Comparison of ENCODE assay signal across 8 mouse cellular contexts in genomic region chr6:145862739-145863064, GRCm38 (mm10). TPM values are rescaled to one million over a fixed set of nuclear protein-coding genes. Genes with fewer than 3 reads are reported as not detected.
DNase-seq lines count a peak whose midpoint lies in the region; ATAC-seq lines count a peak whose summit lies in the region.

No protein-coding gene starts in this region.

- H3K4me3 ChIP-seq in megakaryocyte, embryonic 14.5 days (replicated peaks) = peak overlapping the region; percentile 97
- H3K4me3 ChIP-seq in limb, embryonic 12.5 days (replicated peaks) = peak overlapping the region; percentile 64
- peak overlapping the region; percentile 61 for H3K4me3 ChIP-seq in stomach, embryonic 14.5 days (ENCODE audit: low read depth, low read length)

- H3K4me1 ChIP-seq in megakaryocyte, embryonic 14.5 days = peaks cover 91% of the 10 kb centered on the region
- H3K4me1 ChIP-seq in limb, embryonic 12.5 days (replicated peaks) = peaks cover 35% of the 10 kb centered on the region
- peaks cover 3% of the 10 kb centered on the region; the same call in 1 of the 2 replicates for H3K4me1 ChIP-seq in stomach, embryonic 14.5 days (ENCODE audit: control insufficient read depth, insufficient read depth, low read length)

- peaks cover 13% of the 10 kb centered on the region for H3K36me3 ChIP-seq in megakaryocyte, embryonic 14.5 days (replicated peaks; ENCODE audit: low read length)
- H3K36me3 ChIP-seq in limb, embryonic 12.5 days = no peaks in the 10 kb centered on the region
- no peaks in the 10 kb centered on the region for H3K36me3 ChIP-seq in stomach, embryonic 14.5 days (ENCODE audit: control insufficient read depth, insufficient read depth, low read length)

- peak overlapping the region; percentile 66 for H3K9ac ChIP-seq in limb, embryonic 12.5 days (replicated peaks)
- H3K9ac ChIP-seq in stomach, embryonic 14.5 days (replicated peaks; ENCODE audit: low read depth, low read length) = peak overlapping the region; percentile 21

- peaks cover 51% of the 10 kb centered on the region for H3K27me3 ChIP-seq in megakaryocyte, embryonic 14.5 days (replicated peaks)
- peaks cover 69% of the 10 kb centered on the region for H3K27me3 ChIP-seq in limb, embryonic 12.5 days
- peaks cover 21% of the 10 kb centered on the region for H3K27me3 ChIP-seq in stomach, embryonic 14.5 days (ENCODE audit: control insufficient read depth, insufficient read depth, low read length)

- H3K27ac ChIP-seq in limb, embryonic 12.5 days = no peak overlapping the region
- H3K27ac ChIP-seq in stomach, embryonic 14.5 days (ENCODE audit: low read length) = no peak overlapping the region

- H3K9me3 ChIP-seq in megakaryocyte, embryonic 14.5 days = 0 out of 2 replicates have a peak, but pooled peaks cover under 1% of the 10 kb centered on the region
- no peaks in the 10 kb centered on the region for H3K9me3 ChIP-seq in limb, embryonic 12.5 days
- H3K9me3 ChIP-seq in stomach, embryonic 14.5 days (ENCODE audit: control insufficient read depth, low read depth, low read length) = no peaks in the 10 kb centered on the region

- H3K4me2 ChIP-seq in limb, embryonic 12.5 days = peak overlapping the region; percentile 100
- peak overlapping the region; percentile 99 for H3K4me2 ChIP-seq in stomach, embryonic 14.5 days (replicated peaks; ENCODE audit: low read depth, low read length)

- under 1% methylated on average over 35 of the region's 35 CpGs for WGBS in limb, embryonic 12.5 days
- WGBS in stomach, embryonic 14.5 days = 2% methylated on average over 35 of the region's 35 CpGs

- DNase-seq in embryo, embryonic 10 days (ENCODE audit: low spot score) = peak; percentile 17
- DNase-seq in embryo, embryonic 9.5 days (ENCODE audit: extremely low spot score) = no peak
- DNase-seq in ovary, postnatal 36 days (ENCODE audit: low spot score) = no peak
- no peak for DNase-seq in urinary bladder, adult 18-20 months (ENCODE audit: low spot score in 2 of 2)

- no peak for ATAC-seq in megakaryocyte, adult 5-6 weeks (ENCODE audit: poor library complexity, severe bottlenecking)
- ATAC-seq in limb, embryonic 12.5 days (ENCODE audit: insufficient number of reproducible peaks, insufficient read depth, low FRiP score, low TSS enrichment, low read depth) = no peak
- no peak for ATAC-seq in stomach, embryonic 14.5 days (ENCODE audit: insufficient number of reproducible peaks, insufficient read depth, low FRiP score, low read depth)

RNA-seq across cellular contexts. Expression of gene Bhlhe41, which starts 2.7 kb away (rescaled TPM):
- 4.1 and 8.5 TPM in 2 replicates for polyA plus RNA-seq in megakaryocyte, embryonic 14.5 days (2012; ENCODE audit: insufficient read depth, low replicate concordance)
- total RNA-seq in megakaryocyte, adult 5-6 weeks (2015) = 0.02 TPM in 1 of 2 replicates, not detected in the other
- total RNA-seq in megakaryocyte, adult 5-6 weeks (2017) = not detected in 2 replicates
- polyA plus RNA-seq in limb, embryonic 12.5 days (2016; fragmentation: Nextera tagmentation; extraction: Ambion mirVana) = 0.98 and 1.3 TPM in 2 replicates
- polyA plus RNA-seq in stomach, embryonic 14.5 days (2014; fragmentation: Nextera tagmentation; extraction: Ambion mirVana) = 1.6 and 1.7 TPM in 2 replicates
